Mouse (Mus musculus) adrenal gland, adult 18-20 months (tissue): ENCODE measurements around the gene Serpinb3d. TPM values are rescaled to one million over a fixed set of nuclear protein-coding genes. Genes with fewer than 3 reads are reported as not detected.
"Not testable (repeated sequence)": the region's sequence is repeated elsewhere in the genome, so short reads cannot be mapped to it uniquely, and the experiment has no call there.

Experiments
- DNase-seq, 2 experiments: peaks; one replicate each; pipeline ENCODE4 v3.0.0; 2021 to 2022; ENCODE audit warnings: low spot score in 2 of 2
- long read RNA-seq, 2 experiments: library from polyadenylated mRNA; stranded (forward); transcript quantifications; one replicate each; pipeline ENCODE4 v2.0.0; 2021
- total RNA-seq, 2 experiments: library from RNA; stranded (reverse); gene quantifications; 1 replicate in 1 of 2; 2 replicates in 1 of 2; pipeline ENCODE4 v1.2.3; 2021

The Serpinb3d gene
- not detected for total RNA-seq
- long read RNA-seq, experiment 1, result 0 reads
- long read RNA-seq, experiment 2, result 0 reads

DNA sequence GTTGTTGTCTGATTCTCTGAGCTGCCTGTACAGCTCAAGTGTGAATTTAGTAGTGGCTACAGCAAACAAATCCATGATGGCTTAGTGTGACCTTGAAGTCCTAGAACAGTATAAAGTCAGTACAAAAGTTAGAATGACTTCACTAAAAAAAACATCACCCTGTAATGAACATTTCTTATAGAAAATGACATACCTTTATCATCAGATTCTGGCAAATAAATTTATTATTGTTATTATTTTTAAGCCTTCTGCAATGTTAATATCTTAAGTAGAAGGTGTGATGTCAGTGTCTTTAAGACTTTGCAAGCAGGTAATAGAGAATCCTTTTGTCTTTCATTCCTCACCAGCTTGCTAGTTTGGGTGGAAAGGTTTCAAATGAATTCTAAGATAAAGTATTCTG lies at the start of gene Serpinb3d:
Gene Serpinb3d (minus strand): TSS at position 101 of the 400 bp plus-strand sequence.
- no peak for DNase-seq

DNA sequence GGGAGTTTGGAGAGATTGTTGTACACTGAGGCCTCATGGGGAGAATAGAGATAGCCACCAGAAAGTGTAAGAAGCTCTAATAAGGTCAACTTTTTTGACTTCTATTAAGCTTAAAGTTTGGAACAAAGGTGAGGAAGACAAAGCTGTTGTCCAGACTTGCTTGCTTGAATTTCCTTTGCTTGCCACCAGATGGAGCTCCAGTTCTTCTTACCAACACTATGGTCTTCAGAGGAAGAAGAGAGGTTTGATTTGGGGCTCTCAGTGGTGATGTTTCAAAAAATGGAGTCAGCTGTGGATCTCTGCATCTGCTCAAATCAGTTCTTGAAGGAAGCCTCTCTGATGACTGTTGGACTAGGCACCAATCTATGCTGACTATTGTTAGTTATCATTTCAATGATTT lies 44.1 kb upstream of the Serpinb3d start:
- DNase-seq, result not testable (repeated sequence)

DNA sequence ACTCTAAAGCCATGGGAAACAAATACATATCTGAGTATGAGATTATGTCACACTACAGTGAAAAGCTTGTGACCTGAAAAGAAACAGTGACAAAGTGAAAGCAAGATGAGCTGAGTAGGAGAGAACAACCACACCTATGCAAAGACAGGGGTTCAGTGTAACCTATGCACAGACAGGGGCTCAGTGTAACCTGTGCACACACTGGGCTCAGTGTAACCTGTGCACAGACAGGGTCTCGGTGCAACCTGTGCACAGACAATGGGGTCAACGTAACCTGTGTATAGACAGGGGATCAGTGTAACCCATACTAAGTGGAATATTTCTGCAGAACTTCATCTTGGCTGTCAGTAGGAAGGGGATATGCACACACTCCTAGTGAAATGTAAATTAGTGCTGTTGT lies 15.1 kb upstream of the Serpinb3d start:
- no peak for DNase-seq

DNA sequence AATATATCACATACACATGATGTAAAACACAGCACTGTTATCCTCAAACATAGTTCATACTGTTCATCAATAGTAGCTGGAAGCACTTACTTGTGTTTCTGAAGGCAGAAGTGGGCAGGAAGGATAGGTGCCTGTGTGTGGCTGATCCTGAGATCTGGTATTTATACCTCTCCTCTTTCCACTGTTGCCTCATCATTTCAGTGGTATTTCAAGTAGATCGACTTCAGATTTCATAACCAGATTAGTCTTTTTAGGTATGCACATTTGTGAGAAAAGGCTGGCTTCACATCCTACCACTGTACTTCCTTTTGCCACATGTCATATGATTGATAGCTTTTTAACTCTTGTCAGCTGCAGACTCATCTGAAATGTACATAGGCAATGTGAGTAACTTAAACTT lies 31.1 kb downstream of the Serpinb3d start, which contains the start of gene Serpinb3a:
Gene Serpinb3a (minus strand): TSS at position 101 of the 400 bp plus-strand sequence.
- DNase-seq, result no peak

DNA sequence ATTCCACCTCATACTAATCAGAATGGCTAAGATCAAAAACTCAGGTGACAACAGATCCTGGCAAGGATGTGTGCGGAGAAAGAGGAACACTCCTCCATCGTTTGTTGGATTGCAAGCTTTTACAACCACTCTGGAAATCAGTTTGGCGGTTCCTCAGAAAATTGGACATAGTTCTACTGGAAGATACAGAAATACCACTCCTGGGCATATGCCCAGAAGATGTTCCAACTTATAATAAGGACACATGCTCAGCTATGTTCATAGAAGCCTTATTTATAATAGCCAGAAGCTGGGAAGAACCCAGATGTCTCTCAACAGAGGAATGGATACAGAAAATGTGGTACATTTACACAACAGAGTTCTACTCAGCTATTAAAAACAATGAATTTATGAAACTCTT lies 49.1 kb downstream of the Serpinb3d start:
- not testable (repeated sequence) for DNase-seq

Other genes starting within 250 kb of the Serpinb3d start
- gene Serpinb5, start 222.3 kb downstream of the Serpinb3d start, total RNA-seq, result not detected
- gene Serpinb12, start 149.1 kb downstream of the Serpinb3d start, total RNA-seq, result not detected
- not detected for gene Serpinb13, start 102.5 kb downstream of the Serpinb3d start, total RNA-seq
- gene Serpinb3a, start 31.2 kb downstream of the Serpinb3d start, total RNA-seq, result not detected
- gene Serpinb3b, start 194.9 kb upstream of the Serpinb3d start, total RNA-seq, result not detected
- not detected for gene Serpinb3c, start 194.9 kb upstream of the Serpinb3d start, total RNA-seq